Mouse (Mus musculus): ENCODE measurements around the gene Ulbp1. TPM values are rescaled to one million over a fixed set of nuclear protein-coding genes. Genes with fewer than 3 reads are reported as not detected.

Gene Ulbp1
- polyA plus RNA-seq (2012; rRNA removed): 0.65 and 1.1 TPM in 2 replicates

GRCm38 (mm10) chr10:7473197-7473889 is at the start of gene Ulbp1:
TSS of gene Ulbp1 (minus strand) at chr10:7473638.

Other genes starting within 250 kb of the Ulbp1 start
- gene Lrp11, start 116.2 kb upstream of the Ulbp1 start, polyA plus RNA-seq (2012; rRNA removed): 83.1 and 84.0 TPM in 2 replicates
- gene Nup43, start 193.9 kb upstream of the Ulbp1 start, polyA plus RNA-seq (2012; rRNA removed): 23.3 and 26.2 TPM in 2 replicates
- 104 and 107 TPM in 2 replicates for gene Pcmt1, start 207.5 kb upstream of the Ulbp1 start, polyA plus RNA-seq (2012; rRNA removed)
- gene Lats1, start 207.6 kb upstream of the Ulbp1 start, polyA plus RNA-seq (2012; rRNA removed): 25.5 and 26.8 TPM in 2 replicates